ENCODE assay signal across 8 mouse cellular contexts in the genomic region with DNA sequence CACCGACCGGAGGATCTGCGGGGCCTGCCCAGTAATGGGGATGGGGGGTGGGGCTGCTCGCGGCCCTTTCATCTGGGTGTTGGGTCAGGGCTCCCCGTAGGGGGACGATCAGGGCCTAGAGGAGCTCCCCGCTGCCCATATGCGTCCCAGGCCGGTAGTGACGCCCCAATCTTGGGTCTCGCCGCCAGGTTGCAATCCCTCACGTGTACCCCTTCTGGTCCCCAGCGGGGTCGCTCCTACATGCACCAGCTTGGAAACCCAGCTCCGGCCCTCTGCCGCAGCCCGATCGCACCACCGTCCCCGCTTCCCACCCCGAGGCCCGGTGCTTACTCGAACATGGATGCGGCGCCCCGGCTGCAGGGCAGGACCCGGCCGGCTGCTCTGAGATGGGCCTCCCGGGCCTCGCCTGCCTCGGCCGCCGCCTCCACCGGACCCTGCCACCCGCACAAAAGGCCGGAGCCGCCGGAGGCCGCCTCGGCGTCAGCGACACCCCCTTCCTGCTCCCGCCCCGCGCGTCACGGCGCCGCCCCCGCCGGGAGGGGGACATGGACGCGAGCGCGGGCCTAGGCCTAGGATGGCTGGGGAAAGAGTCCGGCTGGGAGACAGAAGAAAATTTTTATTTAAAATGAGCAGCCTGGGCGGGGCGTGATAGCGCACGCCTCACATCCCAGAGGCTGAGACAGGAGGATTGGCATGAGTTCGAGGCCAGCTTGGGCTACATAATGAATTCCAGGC. TPM values are rescaled to one million over a fixed set of nuclear protein-coding genes. Genes with fewer than 3 reads are reported as not detected.
DNase-seq lines count a peak whose midpoint lies in the region; ATAC-seq lines count a peak whose summit lies in the region.

No protein-coding gene starts in this region.

- under 1% methylated on average over 61 of the region's 63 CpGs for WGBS in forebrain, embryonic 11.5 days
- under 1% methylated on average over 58 of the region's 63 CpGs for WGBS in heart, embryonic 16.5 days
- under 1% methylated on average over 62 of the region's 63 CpGs for WGBS in liver, embryonic 15.5 days (ENCODE audit: insufficient replicate concordance)
- under 1% methylated on average over 49 of the region's 63 CpGs for WGBS in neural tube, embryonic 11.5 days
- WGBS in stomach, embryonic 16.5 days: under 1% methylated on average over 63 of the region's 63 CpGs

- peaks cover 16% of the 10 kb centered on the region; the same call in 1 of the 2 replicates for H3K4me1 ChIP-seq in forebrain, embryonic 11.5 days (replicated peaks; ENCODE audit: control insufficient read depth, insufficient read depth, low read length)
- peaks cover 34% of the 10 kb centered on the region for H3K4me1 ChIP-seq in heart, embryonic 16.5 days (ENCODE audit: control insufficient read depth, insufficient read depth, low read length)
- H3K4me1 ChIP-seq in liver, embryonic 15.5 days (replicated peaks): peaks cover 68% of the 10 kb centered on the region
- peaks cover 11% of the 10 kb centered on the region; the same call in 1 of the 2 replicates for H3K4me1 ChIP-seq in neural tube, embryonic 11.5 days (ENCODE audit: control insufficient read depth, insufficient read depth, low read length)
- peaks cover 44% of the 10 kb centered on the region for H3K4me1 ChIP-seq in stomach, embryonic 16.5 days (ENCODE audit: control insufficient read depth, insufficient read depth, low read length)

- peaks cover 2% of the 10 kb centered on the region; the same call in 1 of the 2 replicates for H3K36me3 ChIP-seq in forebrain, embryonic 11.5 days (ENCODE audit: control insufficient read depth, insufficient read depth, low read length)
- H3K36me3 ChIP-seq in heart, embryonic 16.5 days (ENCODE audit: control insufficient read depth, insufficient read depth): 0 out of 2 replicates have a peak, but pooled peaks cover 3% of the 10 kb centered on the region
- no peaks in the 10 kb centered on the region for H3K36me3 ChIP-seq in liver, embryonic 15.5 days (replicated peaks)
- H3K36me3 ChIP-seq in neural tube, embryonic 11.5 days (ENCODE audit: control insufficient read depth, insufficient read depth, low read length): peaks cover 4% of the 10 kb centered on the region; the same call in 1 of the 2 replicates
- H3K36me3 ChIP-seq in stomach, embryonic 16.5 days (ENCODE audit: control insufficient read depth, insufficient read depth, low read length): no peaks in the 10 kb centered on the region

- peak; percentile 17 for ATAC-seq in CD4-positive, CD25-positive, alpha-beta regulatory T cell, adult 4 months
- peak; percentile 85 for ATAC-seq in forebrain, embryonic 11.5 days (replicated peaks; ENCODE audit: low FRiP score)
- peak; percentile 86 for ATAC-seq in heart, embryonic 16.5 days (replicated peaks; ENCODE audit: extremely low read depth, insufficient read depth, low FRiP score)
- peak; percentile 77 for ATAC-seq in liver, embryonic 15.5 days (ENCODE audit: insufficient read depth)
- peak; percentile 73 for ATAC-seq in neural tube, embryonic 11.5 days (ENCODE audit: insufficient read depth, low FRiP score, low TSS enrichment)
- peak; percentile 87 for ATAC-seq in stomach, embryonic 16.5 days (ENCODE audit: insufficient read depth, low FRiP score)

- no peaks in the 10 kb centered on the region for H3K9me3 ChIP-seq in forebrain, embryonic 11.5 days (ENCODE audit: control insufficient read depth, low read length)
- H3K9me3 ChIP-seq in heart, embryonic 16.5 days (replicated peaks; ENCODE audit: control insufficient read depth, low read length): no peaks in the 10 kb centered on the region
- H3K9me3 ChIP-seq in liver, embryonic 15.5 days (replicated peaks): no peaks in the 10 kb centered on the region
- H3K9me3 ChIP-seq in neural tube, embryonic 11.5 days (ENCODE audit: control insufficient read depth, low read length): no peaks in the 10 kb centered on the region
- no peaks in the 10 kb centered on the region for H3K9me3 ChIP-seq in stomach, embryonic 16.5 days (replicated peaks; ENCODE audit: control insufficient read depth, low read length)

- H3K9ac ChIP-seq in forebrain, embryonic 11.5 days (ENCODE audit: low read length): peak overlapping the region; percentile 94
- peak overlapping the region; percentile 96 for H3K9ac ChIP-seq in heart, embryonic 16.5 days (ENCODE audit: low read length)
- peak overlapping the region; percentile 72 for H3K9ac ChIP-seq in liver, embryonic 15.5 days
- peak overlapping the region; percentile 98 for H3K9ac ChIP-seq in neural tube, embryonic 11.5 days (ENCODE audit: low read length)
- H3K9ac ChIP-seq in stomach, embryonic 16.5 days (ENCODE audit: low read length): peak overlapping the region; percentile 98

- peak overlapping the region; percentile 70 for H3K4me2 ChIP-seq in forebrain, embryonic 11.5 days (ENCODE audit: low read depth, low read length, severe bottlenecking)
- H3K4me2 ChIP-seq in heart, embryonic 16.5 days (ENCODE audit: low read depth, low read length): peak overlapping the region; percentile 71
- peak overlapping the region; percentile 77 for H3K4me2 ChIP-seq in liver, embryonic 15.5 days
- H3K4me2 ChIP-seq in neural tube, embryonic 11.5 days (ENCODE audit: low read depth): peak overlapping the region; percentile 72
- H3K4me2 ChIP-seq in stomach, embryonic 16.5 days (ENCODE audit: low read depth, low read length): peak overlapping the region; percentile 62

- H3K27me3 ChIP-seq in forebrain, embryonic 11.5 days (ENCODE audit: control insufficient read depth, insufficient read depth, low read length): no peaks in the 10 kb centered on the region
- no peaks in the 10 kb centered on the region for H3K27me3 ChIP-seq in heart, embryonic 16.5 days (ENCODE audit: control insufficient read depth, insufficient read depth, low read length)
- no peaks in the 10 kb centered on the region for H3K27me3 ChIP-seq in liver, embryonic 15.5 days
- H3K27me3 ChIP-seq in neural tube, embryonic 11.5 days (ENCODE audit: control insufficient read depth, insufficient read depth, low read length): no peaks in the 10 kb centered on the region
- H3K27me3 ChIP-seq in stomach, embryonic 16.5 days (ENCODE audit: control insufficient read depth, insufficient read depth, low read length): no peaks in the 10 kb centered on the region

- peak; percentile 80 for DNase-seq in brain, embryonic 18.5 days (ENCODE audit: low read depth, low spot score)
- peak; percentile 92 for DNase-seq in forebrain, embryonic 11.5 days (ENCODE audit: low spot score)
- DNase-seq in kidney, postnatal 25 days: peak; percentile 86 to 95
- DNase-seq in neural tube, embryonic 11.5 days (ENCODE audit: low spot score): peak; percentile 91

- peak overlapping the region; percentile 89 for H3K4me3 ChIP-seq in forebrain, embryonic 11.5 days (ENCODE audit: low read depth, low read length)
- H3K4me3 ChIP-seq in heart, embryonic 16.5 days (ENCODE audit: low read length): peak overlapping the region; percentile 88
- H3K4me3 ChIP-seq in liver, embryonic 15.5 days (replicated peaks): peak overlapping the region; percentile 69
- H3K4me3 ChIP-seq in neural tube, embryonic 11.5 days (ENCODE audit: low read depth, low read length): peak overlapping the region; percentile 89
- H3K4me3 ChIP-seq in stomach, embryonic 16.5 days (replicated peaks; ENCODE audit: low read length): peak overlapping the region; percentile 86

- peak overlapping the region; percentile 89 for H3K27ac ChIP-seq in forebrain, embryonic 11.5 days (ENCODE audit: low read depth, low read length)
- H3K27ac ChIP-seq in heart, embryonic 16.5 days (ENCODE audit: low read length): peak overlapping the region; percentile 93
- H3K27ac ChIP-seq in liver, embryonic 15.5 days (replicated peaks): peak overlapping the region; percentile 77
- H3K27ac ChIP-seq in neural tube, embryonic 11.5 days (ENCODE audit: low read depth, low read length): peak overlapping the region; percentile 97
- peak overlapping the region; percentile 94 for H3K27ac ChIP-seq in stomach, embryonic 16.5 days (ENCODE audit: low read length)

RNA-seq across cellular contexts. Expression of gene Gramd1a, which starts 5.0 kb away (rescaled TPM):
- polyA plus RNA-seq in CD4-positive, CD25-positive, alpha-beta regulatory T cell, adult 4 months (2017; shearing (Covaris generic)): 100 to 1,000 TPM in 1 of 2 experiments, 10 to 100 TPM in 1; 83.7 to 103 TPM
- polyA plus RNA-seq in forebrain, embryonic 11.5 days (2014; fragmentation: Nextera tagmentation; extraction: Ambion mirVana): 133 and 135 TPM in 2 replicates
- polyA plus RNA-seq in heart, embryonic 16.5 days (2015; fragmentation: Nextera tagmentation; extraction: Ambion mirVana): 53.1 and 58.0 TPM in 2 replicates
- 11.9 and 14.3 TPM in 2 replicates for polyA plus RNA-seq in liver, embryonic 15.5 days (2015; fragmentation: Nextera tagmentation; extraction: Ambion mirVana)
- 144 and 159 TPM in 2 replicates for polyA plus RNA-seq in neural tube, embryonic 11.5 days (2014; fragmentation: Nextera tagmentation; extraction: Ambion mirVana)
- polyA plus RNA-seq in stomach, embryonic 16.5 days (2015; fragmentation: Nextera tagmentation; extraction: Ambion mirVana): 56.7 and 57.9 TPM in 2 replicates

RNA-seq across cellular contexts. Expression of gene Scn1b, which starts 23.9 kb away (rescaled TPM):
- polyA plus RNA-seq in CD4-positive, CD25-positive, alpha-beta regulatory T cell, adult 4 months (2017; shearing (Covaris generic)): not detected
- 0.84 and 1.2 TPM in 2 replicates for polyA plus RNA-seq in forebrain, embryonic 11.5 days (2014; fragmentation: Nextera tagmentation; extraction: Ambion mirVana)
- polyA plus RNA-seq in heart, embryonic 16.5 days (2015; fragmentation: Nextera tagmentation; extraction: Ambion mirVana): 2.8 and 3.5 TPM in 2 replicates
- polyA plus RNA-seq in liver, embryonic 15.5 days (2015; fragmentation: Nextera tagmentation; extraction: Ambion mirVana): 1.0 and 1.2 TPM in 2 replicates
- 0.65 and 0.94 TPM in 2 replicates for polyA plus RNA-seq in neural tube, embryonic 11.5 days (2014; fragmentation: Nextera tagmentation; extraction: Ambion mirVana)
- polyA plus RNA-seq in stomach, embryonic 16.5 days (2015; fragmentation: Nextera tagmentation; extraction: Ambion mirVana): 0.80 and 1.4 TPM in 2 replicates

RNA-seq across cellular contexts. Expression of gene Hpn, which starts 35.6 kb away (rescaled TPM):
- polyA plus RNA-seq in CD4-positive, CD25-positive, alpha-beta regulatory T cell, adult 4 months (2017; shearing (Covaris generic)): 10 to 100 TPM in 1 of 2 experiments, 1 to 10 TPM in 1; 6.0 to 12.2 TPM
- polyA plus RNA-seq in forebrain, embryonic 11.5 days (2014; fragmentation: Nextera tagmentation; extraction: Ambion mirVana): 0.29 and 0.39 TPM in 2 replicates
- polyA plus RNA-seq in heart, embryonic 16.5 days (2015; fragmentation: Nextera tagmentation; extraction: Ambion mirVana): 2.6 and 3.1 TPM in 2 replicates
- polyA plus RNA-seq in liver, embryonic 15.5 days (2015; fragmentation: Nextera tagmentation; extraction: Ambion mirVana): 98.6 and 145 TPM in 2 replicates
- polyA plus RNA-seq in neural tube, embryonic 11.5 days (2014; fragmentation: Nextera tagmentation; extraction: Ambion mirVana): 1.6 TPM in 2 replicates
- polyA plus RNA-seq in stomach, embryonic 16.5 days (2015; fragmentation: Nextera tagmentation; extraction: Ambion mirVana): 35.7 and 36.0 TPM in 2 replicates

Comparison
In these comparisons a context has a peak if more than half of its experiments do, and no peak if none do; other contexts are left out.
1. Peak in every context shown above with its lines: DNase-seq, ATAC-seq, H3K4me3 ChIP-seq and H3K27ac ChIP-seq.
2. ATAC-seq: peak in every context shown above with its lines; median percentile 87 in stomach, embryonic 16.5 days; 86 in heart, embryonic 16.5 days; 85 in forebrain, embryonic 11.5 days; 77 in liver, embryonic 15.5 days; 73 in neural tube, embryonic 11.5 days; 17 in CD4-positive, CD25-positive, alpha-beta regulatory T cell, adult 4 months.